Mouse (Mus musculus) bone marrow, adult 2 months (tissue): ENCODE results near the gene Crocc.

Experiments used
- CTCF ChIP-seq: fragments of 200-500 bp; IDR thresholded peaks from 2 replicates; pipeline ENCODE4 v1.5.1; 2011; ENCODE audit warnings: low read length, control low read depth; ENCODE audit not compliant: control insufficient read depth, insufficient read depth
- POLR2A ChIP-seq: fragments of 200-500 bp; IDR thresholded peaks from 2 replicates; pipeline ENCODE4 v1.6.1; 2011; ENCODE audit warnings: low read depth, mild to moderate bottlenecking, control low read depth, low read length, borderline replicate concordance; ENCODE audit not compliant: control insufficient read depth

DNA sequence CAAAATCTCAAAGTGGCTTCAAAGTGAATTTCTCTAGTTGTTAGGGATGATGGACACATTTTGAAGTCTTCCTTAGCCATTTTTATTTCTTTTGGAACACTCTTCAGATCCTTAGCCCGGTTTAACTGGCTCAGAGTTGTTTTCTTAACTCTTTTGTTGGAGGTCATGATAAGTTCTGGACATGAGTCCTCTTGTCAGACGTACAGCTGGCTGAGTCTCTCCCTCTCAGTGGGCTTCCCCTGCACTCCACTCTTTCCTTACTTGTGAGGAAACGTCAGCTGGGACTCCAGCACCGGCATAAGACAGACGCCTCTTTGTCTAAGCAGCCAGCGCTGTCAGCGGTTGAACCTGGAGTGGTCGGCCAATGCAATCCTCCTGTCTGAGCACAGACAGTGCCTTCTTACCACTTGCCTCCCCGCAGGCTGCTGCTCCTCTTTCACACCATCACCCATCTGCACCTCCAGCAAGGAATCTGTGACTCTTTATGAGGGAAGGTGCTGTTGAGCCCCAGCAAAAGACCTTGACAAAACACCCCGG, 47.9 kb upstream of the Crocc start:
- no peak for TF ChIP-seq CTCF
- no peak for TF ChIP-seq POLR2A
